8 mouse cellular contexts compared by ENCODE assay signal in the genomic region with DNA sequence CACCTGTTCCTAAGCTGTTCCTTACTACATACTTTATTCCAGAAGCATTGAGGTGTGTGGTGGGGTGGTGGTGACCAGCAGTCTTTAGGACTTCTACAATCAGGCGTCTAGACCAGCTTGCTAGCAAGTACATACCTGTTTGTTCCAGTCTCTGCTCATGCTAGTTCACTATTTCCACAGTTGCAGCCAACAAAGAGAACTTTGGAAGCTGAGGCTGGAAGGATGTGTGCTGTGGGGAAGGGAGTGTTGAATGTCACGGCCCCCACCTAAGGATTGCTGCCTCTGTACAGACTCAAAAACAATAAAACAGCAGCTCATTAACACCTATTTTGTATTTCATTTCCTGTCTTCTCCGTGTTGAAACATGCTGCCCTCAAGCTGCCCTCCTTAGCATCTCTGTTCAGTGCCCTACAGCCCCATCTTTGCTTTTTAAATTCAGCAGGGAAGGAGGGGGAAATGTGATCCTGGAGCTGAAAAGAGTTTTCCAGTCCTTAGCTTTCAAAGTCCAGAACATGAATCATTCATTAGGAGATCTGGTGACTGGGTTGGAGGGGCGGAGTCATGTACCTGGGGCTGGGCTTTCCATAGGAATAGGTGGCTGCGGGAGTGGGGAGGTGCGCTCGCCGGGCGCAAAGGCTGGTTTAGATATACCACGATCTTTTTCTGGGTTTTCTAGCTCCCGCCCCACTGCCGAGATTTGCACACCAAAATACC. TPM values are rescaled to one million over a fixed set of nuclear protein-coding genes. Genes with fewer than 3 reads are reported as not detected.
DNase-seq lines count a peak whose midpoint lies in the region; ATAC-seq and TF ChIP-seq lines count a peak whose summit lies in the region.

No protein-coding gene starts in this region.

- 3% methylated on average over 12 of the region's 12 CpGs for WGBS in forebrain, postnatal 0 days
- under 1% methylated on average over 12 of the region's 12 CpGs for WGBS in limb, embryonic 15.5 days

- H3K9ac ChIP-seq in forebrain, postnatal 0 days: peak overlapping the region; percentile 48
- peak overlapping the region; percentile 56 for H3K9ac ChIP-seq in limb, embryonic 15.5 days

- TF ChIP-seq POLR2A in brain, embryonic 14.5 days (IDR thresholded peaks at IDR 0.05; ENCODE audit: borderline replicate concordance, extremely low read depth, insufficient read depth, insufficient read length, poor library complexity, severe bottlenecking): peak; percentile 15; the same call in 1 of the 2 replicates
- TF ChIP-seq POLR2A in myocyte (IDR thresholded peaks at IDR 0.05; ENCODE audit: insufficient read length, low read depth): peak; percentile 42

- H3K27ac ChIP-seq in forebrain, postnatal 0 days (ENCODE audit: low read depth, low read length): peak overlapping the region; percentile 74
- H3K27ac ChIP-seq in limb, embryonic 15.5 days: peak overlapping the region; percentile 95

- peak overlapping the region; percentile 82 for H3K4me2 ChIP-seq in forebrain, postnatal 0 days (ENCODE audit: low read depth)
- H3K4me2 ChIP-seq in limb, embryonic 15.5 days: peak overlapping the region; percentile 83
- H3K4me2 ChIP-seq in myocyte (ENCODE audit: low read depth): peak overlapping the region; percentile 97

- peaks cover 20% of the 10 kb centered on the region for H3K36me3 ChIP-seq in megakaryocyte, embryonic 14.5 days (replicated peaks; ENCODE audit: low read length)
- 0 out of 2 replicates have a peak, but pooled peaks cover under 1% of the 10 kb centered on the region for H3K36me3 ChIP-seq in forebrain, postnatal 0 days (ENCODE audit: insufficient read depth)
- H3K36me3 ChIP-seq in limb, embryonic 15.5 days: peaks cover 14% of the 10 kb centered on the region
- peaks cover 8% of the 10 kb centered on the region for H3K36me3 ChIP-seq in myocyte (ENCODE audit: control insufficient read depth, insufficient read depth)

- peak; percentile 83 for DNase-seq in brain, embryonic 14.5 days (ENCODE audit: low read depth)
- DNase-seq in forebrain, postnatal 0 days: peak; percentile 46
- DNase-seq in induced T-regulatory cell, adult 2 months (ENCODE audit: low read depth): peak; percentile 64
- DNase-seq in T-cell, adult 2 months (ENCODE audit: low spot score): no peak

- no peaks in the 10 kb centered on the region for H3K79me2 ChIP-seq in myocyte (ENCODE audit: control insufficient read depth, insufficient read depth)

- H3K4me3 ChIP-seq in megakaryocyte, embryonic 14.5 days (replicated peaks): peak overlapping the region; percentile 89
- peak overlapping the region; percentile 40 for H3K4me3 ChIP-seq in forebrain, postnatal 0 days (ENCODE audit: low read depth, low read length)
- H3K4me3 ChIP-seq in limb, embryonic 15.5 days: peak overlapping the region; percentile 55
- H3K4me3 ChIP-seq in myocyte: peak overlapping the region; percentile 31

- ATAC-seq in megakaryocyte, adult 5-6 weeks (ENCODE audit: poor library complexity, severe bottlenecking): no peak
- ATAC-seq in forebrain, postnatal 0 days: peak; percentile 67
- ATAC-seq in limb, embryonic 15.5 days (ENCODE audit: insufficient number of reproducible peaks, low FRiP score, low TSS enrichment, low read depth): peak; percentile 86

- peaks cover 13% of the 10 kb centered on the region for H3K27me3 ChIP-seq in megakaryocyte, embryonic 14.5 days (replicated peaks)
- H3K27me3 ChIP-seq in forebrain, postnatal 0 days (ENCODE audit: insufficient read depth, low read length): no peaks in the 10 kb centered on the region
- H3K27me3 ChIP-seq in limb, embryonic 15.5 days: no peaks in the 10 kb centered on the region
- H3K27me3 ChIP-seq in myocyte (ENCODE audit: control insufficient read depth, insufficient read depth, insufficient read length): no peaks in the 10 kb centered on the region

- H3K4me1 ChIP-seq in megakaryocyte, embryonic 14.5 days: peaks cover 33% of the 10 kb centered on the region
- H3K4me1 ChIP-seq in forebrain, postnatal 0 days (ENCODE audit: insufficient read depth): peaks cover 6% of the 10 kb centered on the region; the same call in 1 of the 2 replicates
- peaks cover 29% of the 10 kb centered on the region for H3K4me1 ChIP-seq in limb, embryonic 15.5 days

- no peak for TF ChIP-seq CTCF in brain, embryonic 14.5 days (IDR thresholded peaks at IDR 0.05; ENCODE audit: borderline replicate concordance, extremely low read depth, insufficient read depth, insufficient read length)
- TF ChIP-seq CTCF in forebrain, postnatal 0 days (IDR thresholded peaks at IDR 0.05; ENCODE audit: low read depth): no peak

- H3K9me3 ChIP-seq in megakaryocyte, embryonic 14.5 days: no peaks in the 10 kb centered on the region
- H3K9me3 ChIP-seq in forebrain, postnatal 0 days (ENCODE audit: low read length): no peaks in the 10 kb centered on the region
- H3K9me3 ChIP-seq in limb, embryonic 15.5 days: no peaks in the 10 kb centered on the region

- peak overlapping the region; percentile 11 for H3ac ChIP-seq in myocyte (ENCODE audit: control insufficient read depth, insufficient read length)

TF ChIP-seq in myocyte, 11 proteins besides CTCF, POLR2A, EP300 and RAD21:
- TF ChIP-seq MYOD1 (IDR thresholded peaks at IDR 0.05; ENCODE audit: control insufficient read depth in 1 of 3, insufficient read length in 2 of 3, low read depth in 2 of 3): no peak
- TF ChIP-seq POLR2AphosphoS2 (IDR thresholded peaks at IDR 0.05; ENCODE audit: insufficient read length, low read depth): peak; percentile 31
- no peak for TF ChIP-seq MAX (IDR thresholded peaks at IDR 0.05; ENCODE audit: low read depth)
- TF ChIP-seq E2F4 (IDR thresholded peaks at IDR 0.05; ENCODE audit: insufficient read depth): no peak
- TF ChIP-seq SRF (IDR thresholded peaks at IDR 0.05; ENCODE audit: control insufficient read depth, insufficient read length, low read depth): no peak
- TF ChIP-seq REST (IDR thresholded peaks at IDR 0.05; ENCODE audit: insufficient read depth, insufficient read length): no peak
- TF ChIP-seq CEBPB (IDR thresholded peaks at IDR 0.05; ENCODE audit: insufficient read depth, poor library complexity, severe bottlenecking): no peak
- TF ChIP-seq USF1 (IDR thresholded peaks at IDR 0.05; ENCODE audit: low read depth): no peak

RNA-seq across cellular contexts. Expression of a gene that starts 0.8 kb away (rescaled TPM):
- 0.57 TPM in 1 of 2 replicates, not detected in the other for polyA plus RNA-seq in megakaryocyte, embryonic 14.5 days (2012; ENCODE audit: insufficient read depth, low replicate concordance)
- 0.09 TPM in 1 of 2 replicates, not detected in the other for total RNA-seq in megakaryocyte, adult 5-6 weeks (2015)
- total RNA-seq in megakaryocyte, adult 5-6 weeks (2017): not detected in 2 replicates
- polyA plus RNA-seq in brain, embryonic 14.5 days (2012; rRNA removed): 10.1 and 10.2 TPM in 2 replicates
- total RNA-seq in forebrain, postnatal 0 days (2014; rRNA removed): 9.5 and 14.6 TPM in 2 replicates
- 7.8 and 8.4 TPM in 2 replicates for polyA plus RNA-seq in forebrain, postnatal 0 days (2015; fragmentation: Nextera tagmentation; extraction: Ambion mirVana)
- 33.5 and 33.6 TPM in 2 replicates for polyA plus RNA-seq in limb, embryonic 15.5 days (2015; fragmentation: Nextera tagmentation; extraction: Ambion mirVana)
- 4.6 TPM for polyA plus RNA-seq in myocyte (2012; fragmentation: generic; extraction: Trizol)

RNA-seq across cellular contexts. Expression of a gene that starts 11.2 kb away (rescaled TPM):
- 463 and 1,018 TPM in 2 replicates for polyA plus RNA-seq in megakaryocyte, embryonic 14.5 days (2012; ENCODE audit: insufficient read depth, low replicate concordance)
- total RNA-seq in megakaryocyte, adult 5-6 weeks (2015): 51.0 and 64.8 TPM in 2 replicates
- total RNA-seq in megakaryocyte, adult 5-6 weeks (2017): 15.4 and 16.3 TPM in 2 replicates
- polyA plus RNA-seq in brain, embryonic 14.5 days (2012; rRNA removed): 112 and 140 TPM in 2 replicates
- 41.9 and 66.5 TPM in 2 replicates for total RNA-seq in forebrain, postnatal 0 days (2014; rRNA removed)
- 169 and 172 TPM in 2 replicates for polyA plus RNA-seq in forebrain, postnatal 0 days (2015; fragmentation: Nextera tagmentation; extraction: Ambion mirVana)
- polyA plus RNA-seq in limb, embryonic 15.5 days (2015; fragmentation: Nextera tagmentation; extraction: Ambion mirVana): 148 TPM in 2 replicates
- 77.5 TPM for polyA plus RNA-seq in myocyte (2012; fragmentation: generic; extraction: Trizol)

RNA-seq across cellular contexts. Expression of a gene that starts 20.0 kb away (rescaled TPM):
- polyA plus RNA-seq in megakaryocyte, embryonic 14.5 days (2012; ENCODE audit: insufficient read depth, low replicate concordance): 1.9 and 7.6 TPM in 2 replicates
- 0.09 and 0.11 TPM in 2 replicates for total RNA-seq in megakaryocyte, adult 5-6 weeks (2015)
- 0.07 TPM in 1 of 2 replicates, not detected in the other for total RNA-seq in megakaryocyte, adult 5-6 weeks (2017)
- 101 and 136 TPM in 2 replicates for polyA plus RNA-seq in brain, embryonic 14.5 days (2012; rRNA removed)
- total RNA-seq in forebrain, postnatal 0 days (2014; rRNA removed): 82.6 and 112 TPM in 2 replicates
- polyA plus RNA-seq in forebrain, postnatal 0 days (2015; fragmentation: Nextera tagmentation; extraction: Ambion mirVana): 106 and 124 TPM in 2 replicates
- 2.7 and 3.0 TPM in 2 replicates for polyA plus RNA-seq in limb, embryonic 15.5 days (2015; fragmentation: Nextera tagmentation; extraction: Ambion mirVana)
- polyA plus RNA-seq in myocyte (2012; fragmentation: generic; extraction: Trizol): 0.28 TPM

RNA-seq across cellular contexts. Expression of a gene that starts 56.6 kb away (rescaled TPM):
- polyA plus RNA-seq in megakaryocyte, embryonic 14.5 days (2012; ENCODE audit: insufficient read depth, low replicate concordance): 9.2 and 12.9 TPM in 2 replicates
- total RNA-seq in megakaryocyte, adult 5-6 weeks (2015): 1.2 and 1.3 TPM in 2 replicates
- total RNA-seq in megakaryocyte, adult 5-6 weeks (2017): 3.1 and 4.8 TPM in 2 replicates
- 7.0 and 8.6 TPM in 2 replicates for polyA plus RNA-seq in brain, embryonic 14.5 days (2012; rRNA removed)
- 6.2 and 13.5 TPM in 2 replicates for total RNA-seq in forebrain, postnatal 0 days (2014; rRNA removed)
- 5.7 and 8.8 TPM in 2 replicates for polyA plus RNA-seq in forebrain, postnatal 0 days (2015; fragmentation: Nextera tagmentation; extraction: Ambion mirVana)
- 21.0 and 24.7 TPM in 2 replicates for polyA plus RNA-seq in limb, embryonic 15.5 days (2015; fragmentation: Nextera tagmentation; extraction: Ambion mirVana)
- 16.4 TPM for polyA plus RNA-seq in myocyte (2012; fragmentation: generic; extraction: Trizol)

RNA-seq across cellular contexts. Expression of a gene that starts 58.5 kb away (rescaled TPM):
- polyA plus RNA-seq in megakaryocyte, embryonic 14.5 days (2012; ENCODE audit: insufficient read depth, low replicate concordance): 29.8 and 114 TPM in 2 replicates
- 11.9 and 14.2 TPM in 2 replicates for total RNA-seq in megakaryocyte, adult 5-6 weeks (2015)
- 9.9 and 12.1 TPM in 2 replicates for total RNA-seq in megakaryocyte, adult 5-6 weeks (2017)
- polyA plus RNA-seq in brain, embryonic 14.5 days (2012; rRNA removed): 48.1 and 54.5 TPM in 2 replicates
- total RNA-seq in forebrain, postnatal 0 days (2014; rRNA removed): 31.4 and 40.2 TPM in 2 replicates
- polyA plus RNA-seq in forebrain, postnatal 0 days (2015; fragmentation: Nextera tagmentation; extraction: Ambion mirVana): 67.7 and 75.8 TPM in 2 replicates
- 45.2 and 46.0 TPM in 2 replicates for polyA plus RNA-seq in limb, embryonic 15.5 days (2015; fragmentation: Nextera tagmentation; extraction: Ambion mirVana)
- 88.0 TPM for polyA plus RNA-seq in myocyte (2012; fragmentation: generic; extraction: Trizol)

Comparison
In these comparisons a context has a peak if more than half of its experiments do, and no peak if none do; other contexts are left out.
1. H3K4me3 ChIP-seq: peak in every context shown above with its lines; median percentile 89 in megakaryocyte, embryonic 14.5 days; 55 in limb, embryonic 15.5 days; 40 in forebrain, postnatal 0 days; 31 in myocyte.
2. RNA of a gene that starts 20.0 kb away (polyA plus RNA-seq): 101 to 136 TPM in brain, embryonic 14.5 days and 106 to 124 TPM in forebrain, postnatal 0 days; 2.7 to 3.0 TPM in limb, embryonic 15.5 days, 1.9 to 7.6 TPM in megakaryocyte, embryonic 14.5 days and 0.28 TPM in myocyte (single experiment); every median in the first group is over 10 times any median in the second.
3. Peak in every context shown above with its lines, with median percentiles within 50 percentile points of each other: H3K4me2 ChIP-seq.